Mouse (Mus musculus) midbrain, embryonic 13.5 days (tissue): Measurements from ENCODE around the gene Mark2. TPM values are rescaled to one million over a fixed set of nuclear protein-coding genes. Genes with fewer than 3 reads are reported as not detected.

Experiments
- ATAC-seq: fragments of 200-750 bp; cut with Nextera tagmentation; 2 replicates; pipeline ENCODE4 v1.8.0; 2017; ENCODE audit warnings: mild to moderate bottlenecking, moderate TSS enrichment, moderate library complexity
- H3K27ac ChIP-seq: fragments of 300-500 bp; sonication (generic); 2 replicates; pipeline ENCODE4 v1.5.1; 2015; ENCODE audit warnings: inconsistent platforms, mild to moderate bottlenecking, moderate library complexity
- H3K27me3 ChIP-seq: fragments of 300-500 bp; sonication (generic); 2 replicates; pipeline ENCODE4 v1.6.1; 2015; ENCODE audit warnings: mild to moderate bottlenecking, inconsistent platforms
- H3K36me3 ChIP-seq: fragments of 300-500 bp; sonication (generic); 2 replicates; pipeline ENCODE4 v1.6.1; 2015; ENCODE audit warnings: mild to moderate bottlenecking, inconsistent platforms
- H3K4me1 ChIP-seq: fragments of 300-500 bp; sonication (generic); replicated peaks from 2 replicates; pipeline ENCODE4 v1.6.1; 2015; ENCODE audit warnings: inconsistent platforms
- H3K4me2 ChIP-seq: fragments of 300-500 bp; sonication (generic); replicated peaks from 2 replicates; pipeline ENCODE4 v1.6.1; 2015; ENCODE audit warnings: moderate library complexity, mild to moderate bottlenecking, inconsistent platforms
- H3K4me3 ChIP-seq: fragments of 300-500 bp; sonication (generic); replicated peaks from 2 replicates; pipeline ENCODE4 v1.5.1; 2015; ENCODE audit warnings: mild to moderate bottlenecking, inconsistent platforms
- H3K9ac ChIP-seq: fragments of 300-500 bp; sonication (generic); replicated peaks from 2 replicates; pipeline ENCODE4 v1.6.1; 2015; ENCODE audit warnings: mild to moderate bottlenecking, inconsistent platforms
- H3K9me3 ChIP-seq: fragments of 300-500 bp; sonication (generic); 2 replicates; pipeline ENCODE4 v1.6.1; 2016; ENCODE audit warnings: mild to moderate bottlenecking, inconsistent platforms
- WGBS: fragments of 180-500 bp; shearing (Covaris S2); methylation state at CpG from one replicate; pipeline ENCODE4 v1.1.7; 2015; 5-methylcytosine and 5-hydroxymethylcytosine counted together
- polyA plus RNA-seq: library from polyadenylated mRNA; unstranded; fragments of >200 nt; fragmentation: Nextera tagmentation; extraction: Ambion mirVana; gene quantifications from 2 replicates; pipeline ENCODE4 v1.2.1, GENCODE M21; 2015

Mark2 gene
- polyA plus RNA-seq, 1 experiment from 2014 or later: 47.1 TPM

DNA sequence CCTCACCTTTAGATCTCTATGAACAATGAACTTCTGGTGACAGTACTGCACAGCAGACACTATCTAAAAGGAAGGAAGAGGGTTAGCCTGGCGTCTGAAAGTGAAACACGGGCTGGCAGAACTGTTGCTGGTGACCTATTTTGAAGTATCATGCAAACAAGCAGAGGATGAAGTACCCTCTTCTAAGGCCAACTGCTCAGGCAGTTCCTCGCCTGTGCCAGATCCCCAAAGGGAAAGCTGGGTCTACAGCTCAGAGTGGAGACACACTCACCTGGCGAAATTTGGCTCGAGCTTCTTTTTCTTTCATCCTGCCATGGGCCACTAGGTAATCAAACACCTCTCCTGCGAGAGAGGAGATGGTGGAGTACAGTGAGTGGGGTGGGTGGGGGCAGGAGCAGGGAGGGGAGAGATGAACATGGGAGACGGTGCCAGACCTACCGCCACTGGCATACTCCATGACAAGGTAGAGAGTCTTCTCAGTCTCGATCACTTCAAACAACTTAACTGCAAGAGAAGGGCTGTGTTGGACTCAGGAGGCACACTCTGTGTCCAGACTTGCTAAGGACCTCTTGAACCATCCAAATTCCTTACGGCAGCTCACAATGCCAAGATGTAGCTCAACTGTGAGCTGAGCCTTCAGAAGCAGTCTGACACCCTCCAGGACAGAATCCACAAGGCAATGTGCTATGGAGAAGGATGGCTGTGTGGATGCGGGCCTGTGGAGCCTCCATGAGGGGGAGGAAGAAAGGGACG is 54.9 kb downstream of the Mark2 start:
- Histone ChIP-seq H3K4me1 (no peaks in the 10 kb centered on the region), H3K36me3 (peaks cover 77% of the 10 kb centered on the region), H3K9ac (no peak overlapping the region), H3K27me3 (no peaks in the 10 kb centered on the region), H3K4me3 (no peak overlapping the region), H3K9me3 (no peaks in the 10 kb centered on the region), H3K4me2 (no peak overlapping the region), H3K27ac (no peak overlapping the region)
- 95% methylated on average over 12 of the region's 12 CpGs for WGBS
- ATAC-seq: no peak

DNA sequence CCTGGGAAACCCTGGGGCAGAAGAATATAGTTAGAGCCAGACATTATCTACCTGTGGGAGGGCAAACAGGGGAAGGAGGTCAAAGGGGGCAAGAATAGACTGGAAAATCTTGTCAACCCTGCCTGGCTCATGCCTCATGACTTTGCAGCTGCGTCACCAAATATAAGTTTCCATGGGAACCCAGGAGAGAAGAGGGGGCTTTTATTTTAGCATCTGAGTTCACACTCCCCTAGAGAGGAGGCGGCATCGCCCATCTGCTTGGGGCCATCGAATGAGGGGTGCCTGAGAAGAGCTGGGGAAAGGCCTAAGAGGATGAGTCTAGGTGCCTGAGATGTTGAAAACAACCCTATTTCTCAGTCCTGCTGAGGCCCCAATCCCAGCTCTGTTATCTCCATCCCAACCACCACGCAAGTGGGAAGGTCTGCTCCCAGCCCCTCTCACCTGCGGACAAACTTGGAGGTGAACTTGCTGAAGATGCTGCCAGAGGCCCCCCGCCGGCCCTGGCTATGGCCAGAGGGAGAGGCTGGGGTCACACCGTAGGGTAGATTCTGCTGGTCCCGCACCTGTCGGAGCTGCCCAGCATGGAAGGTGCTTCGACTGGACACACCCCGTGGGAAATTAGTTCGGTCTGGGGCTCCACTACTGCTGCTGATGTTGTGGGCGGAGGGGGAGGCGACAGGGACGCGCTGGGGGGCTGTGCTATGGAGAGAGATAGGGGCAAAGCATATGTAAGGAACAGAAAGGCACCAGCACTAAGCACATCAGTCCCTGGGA is 60.9 kb downstream of the Mark2 start:
- Histone ChIP-seq H3K4me3 (no peak overlapping the region), H3K4me2 (no peak overlapping the region), H3K27me3 (no peaks in the 10 kb centered on the region), H3K4me1 (peaks cover 35% of the 10 kb centered on the region), H3K9me3 (no peaks in the 10 kb centered on the region), H3K27ac (no peak overlapping the region), H3K36me3 (peaks cover 95% of the 10 kb centered on the region), H3K9ac (no peak overlapping the region; the same call in 1 of the 2 replicates)
- 87% methylated on average over 18 of the region's 18 CpGs for WGBS
- ATAC-seq: no peak

DNA sequence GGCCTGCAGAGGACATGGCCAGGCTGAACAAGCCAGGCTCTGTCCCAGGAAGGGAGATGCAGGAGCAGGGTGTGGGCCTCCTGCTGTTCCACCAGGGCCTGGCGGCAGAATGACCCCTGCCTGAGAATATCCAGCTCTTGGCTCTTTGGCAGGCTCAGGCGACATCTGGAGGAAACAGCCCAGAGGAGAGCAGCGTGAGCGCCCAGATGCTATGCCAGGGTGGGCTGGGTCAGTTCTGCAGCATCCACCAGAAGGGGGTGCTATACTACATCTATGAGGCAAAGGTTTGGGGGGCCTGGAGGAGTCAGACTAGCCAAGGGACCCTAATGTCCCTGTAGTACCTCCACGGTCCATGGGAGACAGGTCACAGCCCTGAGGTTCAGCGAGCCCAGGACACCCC is 62.5 kb downstream of the Mark2 start:
- H3K36me3 ChIP-seq: peaks cover 94% of the 10 kb centered on the region
- 0 out of 2 replicates have a peak overlapping the region, but pooled peaks have one; percentile 36 for H3K9ac ChIP-seq
- H3K4me2 ChIP-seq: no peak overlapping the region
- 40% methylated on average over 6 of the region's 6 CpGs for WGBS
- H3K4me1 ChIP-seq: peaks cover 51% of the 10 kb centered on the region
- H3K27ac ChIP-seq: peak overlapping the region; percentile 86
- no peak overlapping the region for H3K4me3 ChIP-seq
- peak; percentile 32 for ATAC-seq
- no peaks in the 10 kb centered on the region for H3K27me3 ChIP-seq
- no peaks in the 10 kb centered on the region for H3K9me3 ChIP-seq

DNA sequence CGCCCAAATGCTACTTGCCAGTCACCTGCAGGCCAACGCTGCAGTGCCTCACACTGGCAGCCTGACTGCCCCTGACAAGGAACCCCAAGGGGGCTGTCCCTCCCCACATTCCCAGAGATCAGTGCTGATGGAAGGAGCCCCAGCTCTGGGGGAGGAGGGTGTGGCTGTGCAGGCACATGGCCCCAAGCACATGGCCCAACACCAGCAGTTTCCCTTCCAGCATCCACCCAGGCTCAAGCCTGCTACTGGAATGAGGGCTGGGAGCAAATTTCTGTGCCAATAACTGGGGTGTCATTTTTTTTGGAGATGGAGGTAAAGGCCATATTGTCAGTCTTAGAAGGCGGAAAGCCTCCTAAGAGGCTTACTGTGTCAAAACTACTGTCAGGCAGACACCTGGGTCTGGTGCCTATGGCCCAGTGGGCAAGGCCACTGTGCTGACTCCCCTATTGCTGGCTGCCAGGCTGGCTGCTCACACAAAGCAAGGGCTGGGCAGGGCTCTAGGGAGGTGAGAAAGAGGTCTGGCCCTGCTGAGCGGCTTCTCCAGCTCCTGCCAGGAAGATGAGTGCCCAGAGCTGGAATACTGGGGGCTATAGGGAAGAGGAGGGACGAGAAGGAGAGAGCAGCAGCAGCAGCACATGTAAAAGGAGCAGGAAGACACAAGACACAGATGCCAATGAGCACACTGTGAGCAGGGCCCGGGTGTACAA is 63.3 kb downstream of the Mark2 start:
- no peak for ATAC-seq
- Histone ChIP-seq H3K9me3 (no peaks in the 10 kb centered on the region), H3K9ac (peak overlapping the region; percentile 36; the same call in 1 of the 2 replicates), H3K27ac (peak overlapping the region; percentile 86), H3K4me2 (no peak overlapping the region), H3K4me1 (peaks cover 55% of the 10 kb centered on the region), H3K4me3 (no peak overlapping the region), H3K27me3 (no peaks in the 10 kb centered on the region), H3K36me3 (peaks cover 94% of the 10 kb centered on the region)
- 80% methylated on average over 6 of the region's 6 CpGs for WGBS

DNA sequence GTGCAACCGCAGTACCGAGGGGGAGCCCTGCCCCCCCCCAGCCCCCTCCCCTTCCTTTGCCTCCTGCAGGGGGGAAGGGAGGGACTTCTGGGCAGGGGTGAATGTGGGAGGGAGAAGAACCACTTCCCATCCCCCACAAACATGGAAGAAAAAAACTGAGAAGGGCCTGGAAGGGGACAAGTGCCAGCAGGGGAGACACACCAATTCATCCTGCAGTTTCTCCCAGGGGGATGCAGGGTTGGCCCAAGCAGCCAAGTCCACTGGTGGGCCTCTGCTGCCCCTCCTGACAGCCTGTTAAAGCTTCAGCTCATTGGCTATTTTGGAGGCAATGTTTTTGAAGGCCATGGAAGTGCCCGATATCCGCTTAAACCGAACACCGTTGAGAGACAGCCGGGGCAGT is 64.9 kb downstream of the Mark2 start:
- Histone ChIP-seq H3K36me3 (peaks cover 94% of the 10 kb centered on the region), H3K9ac (no peak overlapping the region), H3K4me2 (no peak overlapping the region), H3K27me3 (no peaks in the 10 kb centered on the region), H3K4me1 (peaks cover 64% of the 10 kb centered on the region), H3K27ac (peak overlapping the region; percentile 86), H3K9me3 (no peaks in the 10 kb centered on the region), H3K4me3 (no peak overlapping the region)
- 62% methylated on average over 7 of the region's 7 CpGs for WGBS
- ATAC-seq: no peak

DNA sequence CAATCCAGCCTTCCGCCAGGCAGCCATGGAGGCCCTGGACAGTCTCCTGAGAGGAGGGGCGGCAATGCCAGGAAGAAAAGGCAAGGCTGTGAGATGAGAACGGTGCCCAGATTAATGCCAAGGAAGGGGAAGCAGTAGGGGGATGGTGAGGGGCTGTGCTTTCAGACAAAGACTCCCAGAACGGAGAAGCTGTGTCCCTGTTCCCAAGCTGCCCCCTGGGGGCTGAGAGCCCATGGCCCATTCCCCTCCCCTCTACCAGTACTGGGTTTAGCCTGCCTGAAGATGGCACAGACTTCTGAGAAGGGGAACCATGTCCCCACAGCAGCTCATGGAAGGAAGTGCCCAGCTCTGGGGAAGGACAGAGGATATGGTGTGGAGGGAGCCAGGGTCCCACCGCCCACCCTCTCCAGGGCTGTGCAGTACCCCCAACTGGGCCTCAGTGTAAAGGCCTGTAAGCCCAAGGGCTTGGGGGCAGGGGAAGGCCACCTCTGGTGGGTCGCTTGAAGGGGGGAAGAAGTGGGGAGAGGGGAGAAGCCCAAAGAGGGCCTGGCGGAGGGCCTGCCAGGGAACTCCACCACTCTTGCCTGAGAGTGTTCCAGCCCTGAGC is 65.5 kb downstream of the Mark2 start:
- Histone ChIP-seq H3K27me3 (no peaks in the 10 kb centered on the region), H3K4me3 (no peak overlapping the region), H3K36me3 (peaks cover 94% of the 10 kb centered on the region), H3K9me3 (no peaks in the 10 kb centered on the region), H3K9ac (peak overlapping the region; percentile 57), H3K4me1 (peaks cover 71% of the 10 kb centered on the region), H3K27ac (peak overlapping the region; percentile 86), H3K4me2 (peak overlapping the region; percentile 3)
- peak; percentile 59 for ATAC-seq
- 28% methylated on average over 7 of the region's 7 CpGs for WGBS

DNA sequence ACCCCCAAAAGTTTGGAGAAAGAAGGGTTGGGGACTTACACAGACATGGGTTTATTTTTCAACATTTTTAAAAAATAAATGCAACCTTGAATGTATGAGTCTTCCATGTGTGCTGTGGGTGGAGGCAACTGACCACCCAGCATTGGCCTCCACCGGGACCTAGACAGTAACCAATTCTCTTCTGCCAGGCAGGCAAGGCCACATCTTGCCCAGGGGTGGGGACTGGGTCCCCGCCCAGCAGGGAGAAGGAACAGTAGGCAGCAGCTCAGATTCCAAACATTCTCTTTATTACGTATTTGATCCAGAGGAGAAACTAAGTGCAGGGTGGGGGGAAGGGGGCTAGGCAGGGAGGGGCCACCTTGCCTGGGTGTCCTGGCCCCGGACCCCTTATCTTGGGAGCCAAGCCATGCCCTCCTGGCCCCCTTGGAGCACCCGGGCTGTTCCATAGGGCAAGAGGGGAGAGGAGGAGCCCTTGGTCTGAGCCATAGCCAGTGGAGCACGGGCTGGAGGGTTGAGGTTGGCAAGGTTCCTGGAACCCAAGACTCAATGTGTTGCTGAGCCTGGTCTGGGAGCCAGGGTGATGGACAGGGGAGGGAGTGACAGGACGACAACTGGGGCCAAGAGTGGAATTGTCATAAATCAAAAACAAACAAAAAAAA is 66.4 kb downstream of the Mark2 start:
- WGBS: 56% methylated on average over 7 of the region's 7 CpGs
- peaks cover 80% of the 10 kb centered on the region for H3K4me1 ChIP-seq
- no peak for ATAC-seq

DNA sequence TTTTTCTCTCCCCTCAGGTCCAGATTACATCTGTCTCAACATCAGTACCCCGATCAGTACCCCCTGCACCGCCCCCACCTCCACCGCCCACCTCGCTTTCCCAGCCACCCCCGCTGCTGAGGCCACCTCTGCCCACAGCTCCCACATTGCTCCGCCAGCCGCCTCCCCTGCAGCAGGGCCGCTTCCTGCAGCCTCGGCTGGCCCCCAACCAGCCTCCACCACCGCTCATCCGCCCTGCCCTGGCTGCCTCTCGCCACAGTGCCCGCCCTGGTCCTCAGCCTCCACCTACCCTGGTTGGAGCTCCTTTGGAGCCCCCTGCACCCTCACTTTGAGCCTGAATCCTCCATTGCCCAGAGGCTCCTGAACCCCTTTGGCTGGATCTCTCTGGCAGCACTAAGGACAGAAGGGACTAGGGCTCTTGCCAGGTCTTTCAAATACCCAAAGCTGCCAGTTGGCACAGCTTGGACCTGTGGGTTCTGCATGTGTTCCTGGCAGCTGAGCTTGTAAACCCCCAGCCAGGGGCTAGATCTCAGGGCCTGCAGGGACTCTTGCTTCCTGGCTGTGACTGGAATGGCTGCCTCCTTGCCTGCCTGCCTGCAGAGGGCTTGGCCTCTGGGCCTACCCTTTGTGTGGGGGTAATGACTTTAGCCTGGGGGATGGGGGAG is 67.2 kb downstream of the Mark2 start:
- 80% methylated on average over 13 of the region's 13 CpGs for WGBS
- no peaks in the 10 kb centered on the region for H3K27me3 ChIP-seq
- H3K9me3 ChIP-seq: no peaks in the 10 kb centered on the region
- peak overlapping the region; percentile 86 for H3K27ac ChIP-seq
- peak overlapping the region; percentile 51 for H3K9ac ChIP-seq
- H3K4me1 ChIP-seq: peaks cover 88% of the 10 kb centered on the region
- peaks cover 89% of the 10 kb centered on the region for H3K36me3 ChIP-seq
- 0 out of 2 replicates have a peak overlapping the region, but pooled peaks have one; percentile 9 for H3K4me2 ChIP-seq
- H3K4me3 ChIP-seq: no peak overlapping the region; the same call in 1 of the 2 replicates
- no peak for ATAC-seq

More for the DNA sequence above, 66.4 kb downstream of the Mark2 start:
- Histone ChIP-seq H3K9me3 (no peaks in the 10 kb centered on the region), H3K4me2 (0 out of 2 replicates have a peak overlapping the region, but pooled peaks have one; percentile 9), H3K4me3 (no peak overlapping the region), H3K36me3 (peaks cover 94% of the 10 kb centered on the region), H3K9ac (peak overlapping the region; percentile 51; the same call in 1 of the 2 replicates), H3K27ac (peak overlapping the region; percentile 86), H3K27me3 (no peaks in the 10 kb centered on the region)

DNA sequence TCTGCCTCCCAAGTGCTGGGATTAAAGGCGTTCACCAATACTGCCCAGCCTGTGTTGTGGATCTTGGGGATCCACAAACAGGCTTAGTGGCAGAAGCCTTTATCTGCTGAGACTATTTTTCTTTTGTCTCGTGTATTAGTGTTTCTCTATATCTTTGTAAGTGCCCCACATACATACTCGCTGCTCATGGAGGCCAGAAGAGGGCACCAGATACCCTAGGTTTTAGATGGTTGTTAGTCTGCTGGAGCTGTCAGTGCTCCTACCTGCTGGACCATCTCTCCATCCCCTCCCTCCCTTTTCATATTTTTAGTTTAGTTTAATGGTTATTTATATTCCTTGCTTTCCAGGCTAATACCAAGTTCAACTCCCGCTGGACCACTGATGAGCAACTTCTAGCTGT is 68.2 kb downstream of the Mark2 start:
- no peak for ATAC-seq
- Histone ChIP-seq H3K4me3 (no peak overlapping the region), H3K27me3 (no peaks in the 10 kb centered on the region), H3K4me1 (peaks cover 85% of the 10 kb centered on the region), H3K9ac (no peak overlapping the region), H3K36me3 (peaks cover 81% of the 10 kb centered on the region), H3K27ac (0 out of 2 replicates have a peak overlapping the region, but pooled peaks have one; percentile 86), H3K9me3 (no peaks in the 10 kb centered on the region), H3K4me2 (no peak overlapping the region)
- WGBS: 91% methylated on average over 4 of the region's 4 CpGs

DNA sequence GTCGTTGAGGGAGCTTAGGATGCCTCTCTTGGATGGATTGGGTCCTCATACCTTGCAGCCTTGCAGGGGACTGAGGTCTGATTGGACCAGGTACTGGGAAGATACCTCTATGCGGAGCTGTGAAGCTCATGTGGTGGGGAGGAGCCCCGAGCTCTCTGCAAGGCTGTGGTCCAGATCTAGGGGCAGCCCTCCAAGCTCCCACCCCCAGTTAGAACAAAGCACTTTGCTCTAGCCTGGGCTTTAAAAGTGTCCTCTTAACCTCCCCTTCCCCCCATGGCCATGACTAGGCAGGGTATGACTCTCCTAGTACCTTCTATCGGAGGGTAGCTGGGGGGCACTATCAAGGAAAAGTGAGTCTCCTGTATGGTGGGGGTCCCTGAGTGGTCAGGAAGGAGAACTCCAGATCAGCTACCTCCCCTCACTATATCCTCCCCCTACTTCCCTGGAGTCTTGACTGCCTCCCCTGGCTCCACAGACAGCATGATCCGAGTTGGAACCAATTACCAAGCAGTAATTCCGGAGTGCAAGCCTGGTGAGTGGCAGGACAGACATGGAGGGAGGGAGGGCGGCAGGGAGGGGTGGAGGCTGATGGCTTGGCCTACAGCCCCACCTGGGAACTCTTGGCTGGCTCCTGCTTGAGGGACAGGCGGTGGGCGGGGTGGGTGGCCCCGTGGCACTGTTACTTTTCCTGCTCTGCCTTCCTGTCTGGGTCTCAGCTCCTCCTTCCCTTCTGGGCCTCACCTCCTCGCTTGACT is 72.2 kb downstream of the Mark2 start:
- WGBS: 6% methylated on average over 11 of the region's 11 CpGs
- Histone ChIP-seq H3K9me3 (no peaks in the 10 kb centered on the region), H3K4me2 (peak overlapping the region; percentile 86), H3K4me3 (peak overlapping the region; percentile 69), H3K27ac (peak overlapping the region; percentile 99), H3K4me1 (peaks cover 79% of the 10 kb centered on the region), H3K9ac (peak overlapping the region; percentile 98), H3K36me3 (peaks cover 42% of the 10 kb centered on the region), H3K27me3 (no peaks in the 10 kb centered on the region)
- ATAC-seq: no peak
